Mouse (Mus musculus) kidney, postnatal 0 days (tissue): Measurements from ENCODE around the gene Kif6. TPM values are rescaled to one million over a fixed set of nuclear protein-coding genes. Genes with fewer than 3 reads are reported as not detected.

Experiments
- ATAC-seq: fragments of 200-750 bp; cut with Nextera tagmentation; replicated peaks from 2 replicates; pipeline ENCODE4 v1.8.0; 2017; ENCODE audit warnings: low read depth, moderate number of reproducible peaks, moderate TSS enrichment, moderate library complexity; ENCODE audit not compliant: low FRiP score
- DNase-seq: peaks from one replicate; pipeline ENCODE4 v3.0.0-alpha.2; 2016; ENCODE audit warnings: low spot score
- H3K27ac ChIP-seq: fragments of 300-500 bp; sonication (generic); 2 replicates; pipeline ENCODE4 v1.5.1; 2014; ENCODE audit warnings: mild to moderate bottlenecking
- H3K27me3 ChIP-seq: fragments of 300-500 bp; sonication (generic); 2 replicates; pipeline ENCODE4 v1.6.1; 2014; ENCODE audit warnings: low read length, mixed read lengths; ENCODE audit not compliant: insufficient read depth
- H3K36me3 ChIP-seq: fragments of 300-500 bp; sonication (generic); 2 replicates; pipeline ENCODE4 v1.6.1; 2014; ENCODE audit warnings: low read length, mixed read lengths; ENCODE audit not compliant: insufficient read depth
- H3K4me1 ChIP-seq: fragments of 300-500 bp; sonication (generic); replicated peaks from 2 replicates; pipeline ENCODE4 v1.6.1; 2014; ENCODE audit warnings: antibody characterized with exemption, low read length, mixed read lengths; ENCODE audit not compliant: insufficient read depth
- H3K4me2 ChIP-seq: fragments of 300-500 bp; sonication (generic); 2 replicates; pipeline ENCODE4 v1.6.1; 2014; ENCODE audit warnings: mild to moderate bottlenecking, low read length, moderate library complexity, mixed read lengths
- H3K4me3 ChIP-seq: fragments of 300-500 bp; sonication (generic); replicated peaks from 2 replicates; pipeline ENCODE4 v1.5.1; 2014; ENCODE audit warnings: low read depth, low read length
- H3K9ac ChIP-seq: fragments of 300-500 bp; sonication (generic); 2 replicates; pipeline ENCODE4 v1.6.1; 2014; ENCODE audit warnings: low read depth, low read length
- H3K9me3 ChIP-seq: fragments of 300-500 bp; sonication (generic); replicated peaks from 2 replicates; pipeline ENCODE4 v1.6.1; 2016; ENCODE audit warnings: low read length, inconsistent platforms, mixed read lengths
- CTCF ChIP-seq: IDR thresholded peaks from 2 replicates; pipeline ENCODE4 v1.5.1; 2016; ENCODE audit warnings: antibody characterized with exemption, low read depth, mild to moderate bottlenecking, moderate library complexity
- WGBS: fragments of 180-500 bp; shearing (Covaris S2); extraction: QIAGEN DNeasy Blood & Tissue Kit; methylation state at CpG from one replicate; pipeline ENCODE4 v1.1.7; 2014; 5-methylcytosine and 5-hydroxymethylcytosine counted together
- polyA plus RNA-seq: library from polyadenylated mRNA; unstranded; fragments of >200 nt; fragmentation: Nextera tagmentation; extraction: Ambion mirVana; gene quantifications from 2 replicates; pipeline ENCODE4 v1.2.1, GENCODE M21; 2015

Gene Kif6
- polyA plus RNA-seq, 1 experiment from 2014 or later = 1.3 TPM

- H3K27me3 ChIP-seq = no peaks in the 10 kb centered on the region
- 33% methylated on average over 22 of the region's 22 CpGs for WGBS
- H3K4me2 ChIP-seq = peak overlapping the region; percentile 40
- no peaks in the 10 kb centered on the region for H3K36me3 ChIP-seq
- TF ChIP-seq CTCF = no peak
- H3K9me3 ChIP-seq = no peaks in the 10 kb centered on the region
- H3K27ac ChIP-seq = peak overlapping the region; percentile 43
- H3K9ac ChIP-seq = 0 out of 2 replicates have a peak overlapping the region, but pooled peaks have one; percentile 6
- H3K4me1 ChIP-seq = no peaks in the 10 kb centered on the region
- ATAC-seq (no peak; the same call in 1 of the 2 replicates), DNase-seq (peak; percentile 80)
- no peak overlapping the region; the same call in 1 of the 2 replicates for H3K4me3 ChIP-seq
Observed at GRCm38 (mm10) chr17:49951856-49952607, 337.1 kb downstream of the Kif6 start.

DNA sequence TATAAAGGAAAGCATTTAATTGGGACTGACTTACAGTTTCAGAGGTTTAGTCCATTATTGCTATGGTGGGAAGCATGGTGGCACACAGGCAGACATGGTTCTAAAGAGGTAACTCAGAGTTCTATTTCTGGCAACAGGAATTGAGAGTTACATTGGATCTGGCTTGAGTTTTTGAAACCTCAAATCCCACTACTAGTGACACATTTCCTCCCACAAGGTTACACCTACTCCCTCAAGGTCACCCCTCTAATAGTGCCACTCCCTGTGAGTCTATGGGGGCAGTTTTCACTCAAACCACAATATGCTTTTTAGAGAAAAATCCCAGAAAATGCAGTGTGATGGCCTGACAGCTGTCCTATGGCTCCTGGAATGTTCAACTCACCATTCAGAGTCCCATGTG, 344.1 kb downstream of the Kif6 start:
- TF ChIP-seq CTCF = no peak
- H3K36me3 ChIP-seq = no peaks in the 10 kb centered on the region
- H3K27ac ChIP-seq = no peak overlapping the region
- ATAC-seq (no peak), DNase-seq (no peak)
- H3K4me2 ChIP-seq = no peak overlapping the region
- no peaks in the 10 kb centered on the region for H3K27me3 ChIP-seq
- 0 out of 2 replicates have a peak, but pooled peaks cover 2% of the 10 kb centered on the region for H3K4me1 ChIP-seq
- no peak overlapping the region for H3K9ac ChIP-seq
- H3K9me3 ChIP-seq = no peaks in the 10 kb centered on the region
- H3K4me3 ChIP-seq = no peak overlapping the region

Other genes with a start within 250 kb of the Kif6 start
- 5.7 and 7.2 TPM in 2 replicates for gene Mocs1, start 186.8 kb upstream of the Kif6 start, polyA plus RNA-seq
- 4.7 and 4.8 TPM in 2 replicates for gene Daam2, start 50.8 kb upstream of the Kif6 start, polyA plus RNA-seq